Mouse (Mus musculus) embryo, embryonic 9.5 days (tissue): ENCODE results near the gene Lmtk3.
A peak's percentile ranks its signal among the peaks of the same experiment; 100 is the strongest.

Experiments used
- DNase-seq: peaks from one replicate; pipeline ENCODE4 v3.0.0-alpha.2; 2017; ENCODE audit errors: extremely low spot score

The Lmtk3 gene

GRCm38 (mm10) chr7:45809276-45810075 is 25.9 kb downstream of the Lmtk3 start:
- DNase-seq: no peak

- DNase-seq: no peak
These were observed 29.4 kb downstream of the Lmtk3 start for GRCm38 (mm10) chr7:45812921-45813320.

GRCm38 (mm10) chr7:45813787-45814779 is 30.5 kb downstream of the Lmtk3 start, which contains the start of gene Cyth2:
Gene Cyth2, minus strand, starts transcription at chr7:45814581.
- peak; percentile 100 for DNase-seq

- no peak for DNase-seq
These were observed 31.3 kb downstream of the Lmtk3 start for GRCm38 (mm10) chr7:45814841-45815240.

- DNase-seq: no peak
These were observed 31.9 kb downstream of the Lmtk3 start for GRCm38 (mm10) chr7:45815323-45815983.

GRCm38 (mm10) chr7:45815984-45816351 is 32.4 kb downstream of the Lmtk3 start:
- DNase-seq: no peak

GRCm38 (mm10) chr7:45819843-45820242 is 36.3 kb downstream of the Lmtk3 start:
- DNase-seq: no peak

GRCm38 (mm10) chr7:45820913-45821312 is 37.4 kb downstream of the Lmtk3 start:
- no peak for DNase-seq

- DNase-seq: no peak
These were observed 41.1 kb downstream of the Lmtk3 start, which contains the start of gene Kcnj14 for GRCm38 (mm10) chr7:45824598-45824997. Gene Kcnj14, minus strand, starts transcription at chr7:45824782.

- no peak for DNase-seq
These were observed 43.1 kb downstream of the Lmtk3 start for GRCm38 (mm10) chr7:45826631-45827030.

- peak; percentile 90 for DNase-seq
These were observed 47.0 kb downstream of the Lmtk3 start, which contains the start of gene Grwd1 for GRCm38 (mm10) chr7:45830427-45831127. Gene Grwd1, minus strand, starts transcription at chr7:45830944.

- no peak for DNase-seq
These were observed 47.6 kb downstream of the Lmtk3 start for GRCm38 (mm10) chr7:45831128-45831525.

- DNase-seq: no peak
These were observed 48.9 kb downstream of the Lmtk3 start for GRCm38 (mm10) chr7:45832428-45832827.

GRCm38 (mm10) chr7:45833148-45833790 is 49.7 kb downstream of the Lmtk3 start:
- no peak for DNase-seq

- DNase-seq: no peak
These were observed 50.4 kb downstream of the Lmtk3 start for GRCm38 (mm10) chr7:45833924-45834323.

GRCm38 (mm10) chr7:45842950-45843744 is 59.6 kb downstream of the Lmtk3 start:
- no peak for DNase-seq

- DNase-seq: no peak
These were observed 65.0 kb downstream of the Lmtk3 start for GRCm38 (mm10) chr7:45848447-45849027.

- DNase-seq: no peak
These were observed 67.1 kb downstream of the Lmtk3 start for GRCm38 (mm10) chr7:45850661-45851060.

GRCm38 (mm10) chr7:45853089-45853488 is 69.6 kb downstream of the Lmtk3 start:
- DNase-seq: no peak
